Mouse (Mus musculus) limb, embryonic 14.5 days (tissue): ENCODE measurements around the gene Gm42372. TPM values are rescaled to one million over a fixed set of nuclear protein-coding genes. Genes with fewer than 3 reads are reported as not detected.

Source experiments
- ATAC-seq: fragments of 200-750 bp; cut with Nextera tagmentation; 2 replicates; pipeline ENCODE4 v1.8.0; 2017; ENCODE audit warnings: low read depth, moderate number of reproducible peaks, moderate TSS enrichment; ENCODE audit not compliant: low FRiP score
- DNase-seq: peaks from one replicate; pipeline ENCODE4 v3.0.0-alpha.2; 2015; ENCODE audit warnings: low spot score
- H3K27ac ChIP-seq: fragments of 300-500 bp; sonication (generic); replicated peaks from 2 replicates; pipeline ENCODE4 v1.5.1; 2014; ENCODE audit warnings: low read depth, mild to moderate bottlenecking, low read length, moderate library complexity, mixed read lengths
- H3K27me3 ChIP-seq: fragments of 300-500 bp; sonication (generic); 2 replicates; pipeline ENCODE4 v1.6.1; 2014; ENCODE audit warnings: low read length, mixed read lengths; ENCODE audit not compliant: control insufficient read depth, insufficient read depth
- H3K36me3 ChIP-seq: fragments of 300-500 bp; sonication (generic); 2 replicates; pipeline ENCODE4 v1.6.1; 2014; ENCODE audit warnings: mild to moderate bottlenecking, low read length, moderate library complexity, mixed read lengths; ENCODE audit not compliant: control insufficient read depth, insufficient read depth
- H3K4me1 ChIP-seq: fragments of 300-500 bp; sonication (generic); 2 replicates; pipeline ENCODE4 v1.6.1; 2014; ENCODE audit warnings: antibody characterized with exemption, low read length, mixed read lengths; ENCODE audit not compliant: control insufficient read depth, insufficient read depth
- H3K4me2 ChIP-seq: fragments of 300-500 bp; sonication (generic); replicated peaks from 2 replicates; pipeline ENCODE4 v1.6.1; 2014; ENCODE audit warnings: low read depth, mild to moderate bottlenecking, low read length, moderate library complexity; ENCODE audit not compliant: severe bottlenecking
- H3K4me3 ChIP-seq: fragments of 300-500 bp; sonication (generic); replicated peaks from 2 replicates; pipeline ENCODE4 v1.5.1; 2014; ENCODE audit warnings: low read length
- H3K9ac ChIP-seq: fragments of 300-500 bp; sonication (generic); 2 replicates; pipeline ENCODE4 v1.6.1; 2014; ENCODE audit warnings: mild to moderate bottlenecking, low read depth, low read length, moderate library complexity; ENCODE audit not compliant: severe bottlenecking
- H3K9me3 ChIP-seq: fragments of 300-500 bp; sonication (generic); 2 replicates; pipeline ENCODE4 v1.6.1; 2016; ENCODE audit warnings: low read length; ENCODE audit not compliant: control insufficient read depth
- POLR2A ChIP-seq: fragments of 200-500 bp; IDR thresholded peaks from 2 replicates; pipeline ENCODE4 v1.8.0; 2012; ENCODE audit warnings: inconsistent platforms, mild to moderate bottlenecking, moderate library complexity, borderline replicate concordance; ENCODE audit not compliant: insufficient read depth, insufficient read length; ENCODE audit errors: extremely low read depth
- WGBS: fragments of 180-500 bp; shearing (Covaris S2); extraction: QIAGEN DNeasy Blood & Tissue Kit; methylation state at CpG from one replicate; pipeline ENCODE4 v1.1.7; 2014; 5-methylcytosine and 5-hydroxymethylcytosine counted together
- polyA plus RNA-seq, 2 experiments: library from polyadenylated mRNA; depleted of rRNA in 1 of 2; stranded (reverse) in 1 of 2; unstranded in 1 of 2; fragments of >200 nt; fragmentation: Nextera tagmentation in 1 of 2; extraction: Ambion mirVana in 1 of 2; gene quantifications; 2 replicates each; pipeline versions ENCODE4 v1.2.1 to v1.2.3; 2012 to 2014

Gene Gm42372
- polyA plus RNA-seq, 2 experiments = 0.17 to 0.34 TPM

DNA sequence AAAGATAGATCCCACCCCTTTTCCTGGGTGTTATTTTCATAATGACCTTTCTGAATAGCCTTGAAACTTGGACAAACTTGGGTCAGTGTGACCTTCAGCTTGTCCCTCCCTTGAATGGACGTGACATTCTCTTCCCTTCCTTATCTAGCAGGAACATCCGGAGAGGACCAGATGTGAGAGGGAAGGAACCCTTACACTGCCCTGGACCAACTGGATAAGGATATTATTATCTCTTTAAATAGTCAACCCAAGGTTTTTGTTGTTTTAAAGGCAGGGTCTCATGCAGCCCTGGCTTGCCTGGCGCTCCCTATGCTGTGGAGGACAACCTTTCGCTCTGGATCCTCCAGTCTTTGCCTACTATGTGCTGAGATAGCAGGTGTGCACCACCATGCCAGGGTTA is 16.3 kb downstream of the Gm42372 start:
- H3K9me3 ChIP-seq = no peaks in the 10 kb centered on the region
- H3K4me2 ChIP-seq = no peak overlapping the region
- peaks cover 54% of the 10 kb centered on the region for H3K36me3 ChIP-seq
- H3K27me3 ChIP-seq = no peaks in the 10 kb centered on the region
- 72% methylated on average over 4 of the region's 4 CpGs for WGBS
- no peak overlapping the region for H3K4me3 ChIP-seq
- TF ChIP-seq POLR2A = no peak
- DNase-seq (no peak), ATAC-seq (no peak)
- peaks cover 22% of the 10 kb centered on the region for H3K4me1 ChIP-seq
- no peak overlapping the region for H3K9ac ChIP-seq
- no peak overlapping the region for H3K27ac ChIP-seq

GRCm38 (mm10) chr7:16999650-17000049 is 16.8 kb downstream of the Gm42372 start:
- Histone ChIP-seq H3K4me1 (peaks cover 21% of the 10 kb centered on the region), H3K9ac (no peak overlapping the region), H3K27ac (no peak overlapping the region), H3K4me2 (no peak overlapping the region), H3K9me3 (no peaks in the 10 kb centered on the region), H3K36me3 (peaks cover 58% of the 10 kb centered on the region), H3K4me3 (no peak overlapping the region), H3K27me3 (no peaks in the 10 kb centered on the region)
- DNase-seq (peak; percentile 78), ATAC-seq (0 out of 2 replicates have a peak, but pooled peaks have one; percentile 1)
- no peak for TF ChIP-seq POLR2A
- 28% methylated on average over 4 of the region's 4 CpGs for WGBS

DNA sequence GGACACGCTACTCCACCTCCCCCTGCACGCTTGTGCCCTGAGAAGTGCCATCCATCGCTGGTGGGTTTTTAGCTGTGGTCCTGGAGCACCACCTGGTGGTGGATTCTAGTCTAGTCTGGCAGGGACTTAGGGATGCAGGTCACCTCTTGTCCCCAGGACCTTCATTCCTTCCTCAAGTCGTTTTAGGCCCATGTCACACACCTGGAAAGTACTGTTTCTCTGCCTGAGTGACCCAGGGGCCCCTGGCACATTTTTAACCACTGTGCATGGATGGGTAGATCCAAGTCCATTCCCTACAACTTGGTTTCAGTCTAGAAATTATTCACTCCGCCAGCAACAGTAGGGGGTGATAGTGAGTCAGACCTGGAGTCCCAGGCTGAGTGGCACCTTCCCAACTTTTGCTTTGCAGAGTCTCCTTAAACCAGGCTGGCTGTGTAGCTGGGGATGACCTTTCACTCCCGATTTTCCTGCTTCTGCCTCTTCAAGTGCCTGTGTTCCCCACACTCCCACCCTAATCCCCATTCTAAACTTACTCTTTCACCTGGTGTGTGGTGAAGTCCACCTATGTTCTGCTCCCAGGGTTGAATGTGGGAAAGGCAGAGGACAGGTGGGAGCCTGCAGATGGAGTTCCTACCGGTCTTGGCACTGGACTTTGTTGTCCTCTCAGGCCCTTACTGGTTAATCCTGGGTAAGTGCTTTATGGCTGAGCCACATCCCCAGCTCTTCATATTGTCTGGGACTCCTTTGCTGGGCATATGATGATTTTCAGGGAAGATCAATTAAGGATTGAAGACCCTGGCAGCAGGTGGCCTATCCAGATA is 19.7 kb downstream of the Gm42372 start:
- ATAC-seq (peak; percentile 67), DNase-seq (peak; percentile 85)
- no peak for TF ChIP-seq POLR2A
- no peak overlapping the region for H3K27ac ChIP-seq
- no peaks in the 10 kb centered on the region for H3K27me3 ChIP-seq
- H3K4me1 ChIP-seq = no peaks in the 10 kb centered on the region
- H3K4me3 ChIP-seq = no peak overlapping the region
- H3K9me3 ChIP-seq = no peaks in the 10 kb centered on the region
- H3K36me3 ChIP-seq = peaks cover 78% of the 10 kb centered on the region
- WGBS = 9% methylated on average over 7 of the region's 7 CpGs
- H3K9ac ChIP-seq = no peak overlapping the region
- no peak overlapping the region for H3K4me2 ChIP-seq

GRCm38 (mm10) chr7:17003230-17003960 is 20.5 kb downstream of the Gm42372 start:
- H3K4me1 ChIP-seq = no peaks in the 10 kb centered on the region
- 77% methylated on average over 7 of the region's 7 CpGs for WGBS
- TF ChIP-seq POLR2A = no peak
- no peaks in the 10 kb centered on the region for H3K27me3 ChIP-seq
- no peak overlapping the region for H3K4me2 ChIP-seq
- H3K4me3 ChIP-seq = no peak overlapping the region
- no peaks in the 10 kb centered on the region for H3K9me3 ChIP-seq
- H3K9ac ChIP-seq = no peak overlapping the region
- no peak for ATAC-seq
- DNase-seq = no peak
- H3K36me3 ChIP-seq = peaks cover 78% of the 10 kb centered on the region
- no peak overlapping the region for H3K27ac ChIP-seq

- DNase-seq (no peak), ATAC-seq (no peak)
- no peak for TF ChIP-seq POLR2A
- no peak overlapping the region for H3K27ac ChIP-seq
- H3K36me3 ChIP-seq = peaks cover 80% of the 10 kb centered on the region
- no peaks in the 10 kb centered on the region for H3K9me3 ChIP-seq
- H3K4me2 ChIP-seq = no peak overlapping the region
- no peak overlapping the region for H3K9ac ChIP-seq
- WGBS = 87% methylated on average over 7 of the region's 7 CpGs
- H3K4me1 ChIP-seq = no peaks in the 10 kb centered on the region
- no peak overlapping the region for H3K4me3 ChIP-seq
- H3K27me3 ChIP-seq = no peaks in the 10 kb centered on the region
Measured at GRCm38 (mm10) chr7:17004716-17005115, 21.8 kb downstream of the Gm42372 start.
